Mouse (Mus musculus) stomach, embryonic 16.5 days (tissue): ENCODE results near the gene Xlr4b. TPM values are rescaled to one million over a fixed set of nuclear protein-coding genes. Genes with fewer than 3 reads are reported as not detected.
"Not testable (repeated sequence)": the region's sequence is repeated elsewhere in the genome, so short reads cannot be mapped to it uniquely, and the experiment has no call there.

Source experiments
- ATAC-seq: fragments of 200-750 bp; cut with Nextera tagmentation; 2 replicates; pipeline ENCODE4 v1.8.0; 2017; ENCODE audit warnings: moderate number of reproducible peaks, moderate TSS enrichment; ENCODE audit not compliant: insufficient read depth, low FRiP score
- H3K27ac ChIP-seq: fragments of 300-500 bp; sonication (generic); 2 replicates; pipeline ENCODE4 v1.5.1; 2014; ENCODE audit warnings: low read length
- H3K27me3 ChIP-seq: fragments of 300-500 bp; sonication (generic); 2 replicates; pipeline ENCODE4 v1.6.1; 2014; ENCODE audit warnings: low read length, control low read depth, mixed read lengths; ENCODE audit not compliant: control insufficient read depth, insufficient read depth
- H3K36me3 ChIP-seq: fragments of 300-500 bp; sonication (generic); 2 replicates; pipeline ENCODE4 v1.6.1; 2014; ENCODE audit warnings: low read length; ENCODE audit not compliant: control insufficient read depth, insufficient read depth
- H3K4me1 ChIP-seq: fragments of 300-500 bp; sonication (generic); 2 replicates; pipeline ENCODE4 v1.6.1; 2014; ENCODE audit warnings: low read length, control low read depth, mixed read lengths; ENCODE audit not compliant: control insufficient read depth, insufficient read depth
- H3K4me2 ChIP-seq: fragments of 300-500 bp; sonication (generic); 2 replicates; pipeline ENCODE4 v1.6.1; 2014; ENCODE audit warnings: low read depth, low read length, mixed read lengths
- H3K4me3 ChIP-seq: fragments of 300-500 bp; sonication (generic); replicated peaks from 2 replicates; pipeline ENCODE4 v1.5.1; 2014; ENCODE audit warnings: mild to moderate bottlenecking, low read length
- H3K9ac ChIP-seq: fragments of 300-500 bp; sonication (generic); 2 replicates; pipeline ENCODE4 v1.6.1; 2014; ENCODE audit warnings: low read length
- H3K9me3 ChIP-seq: fragments of 300-500 bp; sonication (generic); replicated peaks from 2 replicates; pipeline ENCODE4 v1.6.1; 2016; ENCODE audit warnings: low read length, control low read depth; ENCODE audit not compliant: control insufficient read depth
- WGBS: fragments of 180-500 bp; shearing (Covaris S2); extraction: QIAGEN DNeasy Blood & Tissue Kit; methylation state at CpG from one replicate; pipeline ENCODE4 v1.1.7; 2014; 5-methylcytosine and 5-hydroxymethylcytosine counted together
- polyA plus RNA-seq: library from polyadenylated mRNA; unstranded; fragments of >200 nt; fragmentation: Nextera tagmentation; extraction: Ambion mirVana; gene quantifications from 2 replicates; pipeline ENCODE4 v1.2.1, GENCODE M21; 2015

Gene Xlr4b
- 0.90 and 1.8 TPM in 2 replicates for polyA plus RNA-seq

DNA sequence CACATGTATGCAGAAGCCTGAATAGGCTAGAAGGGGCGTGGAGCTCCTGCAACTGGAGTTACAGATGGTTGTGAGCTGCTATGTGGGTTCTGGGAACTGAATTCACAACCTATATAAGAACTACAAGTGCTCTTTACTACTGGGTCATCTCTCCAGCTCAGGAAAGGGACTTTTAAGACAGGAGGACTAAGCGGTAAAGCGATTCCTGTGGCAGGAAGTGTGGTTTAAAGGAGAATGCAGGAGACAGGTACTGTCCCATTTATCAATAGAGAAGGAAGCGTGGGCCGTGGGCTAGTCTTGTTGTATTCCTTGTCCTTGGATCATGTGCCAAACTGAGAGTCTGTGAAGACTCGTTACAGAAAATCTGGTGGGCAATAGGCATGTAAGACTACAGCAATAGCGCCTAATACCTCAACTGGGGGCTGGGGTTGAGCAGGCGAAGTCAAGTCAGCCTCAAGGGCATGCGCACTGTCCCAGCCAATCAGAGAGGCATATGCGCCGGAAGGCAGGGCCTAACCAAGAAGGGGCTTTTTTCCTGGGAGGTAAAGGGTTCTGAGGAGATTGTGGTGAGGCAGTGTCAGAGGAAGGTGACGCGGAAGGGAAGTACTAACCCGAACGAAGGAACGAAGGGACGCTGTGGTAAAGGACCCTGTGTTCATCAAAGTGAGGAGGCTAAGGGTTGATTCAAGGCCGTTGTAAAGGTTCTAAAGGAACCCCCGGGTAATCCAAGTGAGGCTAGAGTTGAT, at the start of gene Xlr4b:
Xlr4b (plus strand) TSS at position 515 of the 746 bp plus-strand sequence.
- H3K9me3 ChIP-seq, H3K4me1 ChIP-seq, H3K36me3 ChIP-seq, H3K9ac ChIP-seq, H3K4me3 ChIP-seq, H3K27me3 ChIP-seq, H3K4me2 ChIP-seq, H3K27ac ChIP-seq, ATAC-seq: not testable (repeated sequence)
- WGBS = 71% methylated on average over 10 of the region's 19 CpGs

DNA sequence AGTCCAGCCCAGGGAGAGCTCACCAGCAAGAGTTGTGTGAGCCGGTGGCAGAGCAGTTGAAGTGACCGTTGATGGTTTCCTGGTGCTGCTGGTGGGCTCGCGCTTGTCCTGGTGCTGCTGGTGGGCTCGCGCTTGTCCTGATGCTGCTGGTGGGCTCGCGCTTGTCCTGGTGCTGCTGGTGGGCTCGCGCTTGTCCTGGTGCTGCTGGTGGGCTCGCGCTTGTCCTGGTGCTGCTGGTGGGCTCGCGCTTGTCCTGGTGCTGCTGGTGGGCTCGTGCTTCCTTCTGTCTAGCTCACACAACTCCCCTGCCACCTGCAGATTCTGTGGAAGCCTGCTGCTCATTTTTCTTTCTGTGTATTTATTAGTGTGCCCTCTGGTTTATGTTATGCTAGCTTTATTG, 37.2 kb upstream of the Xlr4b start, which contains the start of gene Spin2d:
Spin2d (minus strand) TSS at position 101 of the 400 bp plus-strand sequence.
- ATAC-seq, H3K4me2 ChIP-seq, H3K36me3 ChIP-seq, H3K9me3 ChIP-seq, H3K27ac ChIP-seq, H3K4me3 ChIP-seq, H3K27me3 ChIP-seq, H3K9ac ChIP-seq, H3K4me1 ChIP-seq: not testable (repeated sequence)
- WGBS = 70% methylated on average over 5 of the region's 15 CpGs

DNA sequence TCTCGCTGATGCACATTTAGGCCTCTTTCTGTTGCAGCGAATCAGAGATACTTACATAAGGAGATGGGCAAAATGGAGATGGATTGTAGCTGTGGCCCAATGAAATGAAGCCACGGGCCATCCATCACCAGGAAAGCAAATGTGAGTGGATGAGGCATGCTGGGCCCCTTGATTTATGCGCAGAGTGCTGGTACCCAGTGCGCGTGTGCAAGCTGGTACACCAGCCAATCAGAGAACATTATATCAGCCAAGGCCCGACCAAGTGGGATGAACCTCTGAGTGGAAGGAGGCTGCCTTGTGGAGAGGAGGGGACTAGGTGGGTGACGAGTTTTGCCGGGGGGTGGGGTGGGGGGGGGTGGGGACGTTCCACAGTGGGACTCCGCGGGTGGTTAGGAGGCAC, 22.2 kb upstream of the Xlr4b start, which contains the start of gene Xlr3b:
Xlr3b (plus strand) TSS at position 274 of the 400 bp plus-strand sequence.
- H3K27me3 ChIP-seq, H3K36me3 ChIP-seq, H3K27ac ChIP-seq, H3K9me3 ChIP-seq, H3K4me1 ChIP-seq, ATAC-seq, H3K4me2 ChIP-seq, H3K4me3 ChIP-seq, H3K9ac ChIP-seq: not testable (repeated sequence)
- WGBS = 81% methylated on average over 12 of the region's 12 CpGs

DNA sequence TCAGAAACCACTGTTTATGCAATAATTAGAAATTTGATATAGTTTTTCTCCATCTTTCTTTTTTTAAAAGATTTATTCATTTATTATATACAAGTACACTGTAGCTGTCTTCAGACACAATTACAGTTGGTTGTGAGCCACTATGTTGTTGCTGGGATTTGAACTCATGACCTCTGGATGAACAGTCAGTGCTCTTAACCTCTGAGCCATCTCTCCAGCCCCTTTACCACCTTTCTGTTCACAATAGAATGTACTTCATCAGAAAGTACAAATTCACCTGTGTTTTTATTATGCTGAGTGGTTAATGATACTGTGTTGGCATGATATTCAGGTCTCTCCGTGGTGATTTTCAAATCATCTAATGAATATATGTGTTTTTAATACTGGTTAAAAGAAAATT, 11.2 kb downstream of the Xlr4b start:
- no peak overlapping the region for H3K4me3 ChIP-seq
- no peak overlapping the region for H3K27ac ChIP-seq
- WGBS = 45% methylated on average over 1 of the region's 1 CpGs

DNA sequence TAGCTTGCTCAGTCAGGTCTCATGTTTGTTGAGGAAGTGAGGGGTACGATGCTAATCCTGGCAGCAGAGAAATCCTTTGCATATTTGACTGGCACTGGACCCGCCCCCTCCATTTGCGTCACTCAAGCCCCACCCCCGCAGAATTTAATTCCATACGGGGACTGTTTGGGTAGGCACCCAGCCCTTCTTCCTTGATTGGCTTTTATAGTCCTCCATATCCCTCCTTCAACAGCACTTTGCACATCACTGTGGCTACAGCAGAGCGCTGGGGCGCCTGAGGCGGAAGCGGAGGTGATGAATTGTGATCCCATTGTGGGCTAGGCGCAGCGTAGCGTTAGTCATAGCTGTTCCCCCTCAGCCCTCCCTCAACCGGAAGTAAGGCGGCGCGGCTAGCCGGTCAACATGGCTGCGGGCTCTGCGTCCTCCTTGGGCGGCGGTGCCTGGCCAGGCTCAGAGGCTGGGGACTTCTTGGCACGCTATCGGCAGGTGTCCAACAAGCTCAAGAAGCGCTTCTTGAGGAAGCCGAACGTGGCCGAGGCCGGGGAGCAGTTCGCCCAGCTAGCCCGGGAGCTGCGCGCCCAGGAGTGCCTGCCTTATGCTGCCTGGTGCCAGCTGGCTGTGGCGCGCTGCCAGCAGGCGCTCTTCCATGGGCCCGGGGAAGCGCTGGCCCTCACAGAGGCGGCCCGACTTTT, 13.9 kb downstream of the Xlr4b start, which contains the start of gene F8a:
F8a (plus strand) TSS at position 378 of the 692 bp plus-strand sequence.
- Histone ChIP-seq H3K27me3 (no peaks in the 10 kb centered on the region), H3K9ac (peak within 1 kb of the TSS; percentile 77), H3K4me2 (peak within 1 kb of the TSS; percentile 66), H3K9me3 (no peaks in the 10 kb centered on the region), H3K4me1 (no peaks in the 10 kb centered on the region), H3K27ac (peak within 1 kb of the TSS; percentile 89), H3K36me3 (no peaks in the 10 kb centered on the region), H3K4me3 (peak within 1 kb of the TSS; percentile 63)
- WGBS = 21% methylated on average over 37 of the region's 39 CpGs
- peak; percentile 96 for ATAC-seq

More for the DNA sequence above, 11.2 kb downstream of the Xlr4b start:
- ATAC-seq = no peak
- no peaks in the 10 kb centered on the region for H3K9me3 ChIP-seq
- H3K4me2 ChIP-seq = no peak overlapping the region
- no peaks in the 10 kb centered on the region for H3K27me3 ChIP-seq
- H3K9ac ChIP-seq = no peak overlapping the region
- no peaks in the 10 kb centered on the region for H3K4me1 ChIP-seq
- no peaks in the 10 kb centered on the region for H3K36me3 ChIP-seq

DNA sequence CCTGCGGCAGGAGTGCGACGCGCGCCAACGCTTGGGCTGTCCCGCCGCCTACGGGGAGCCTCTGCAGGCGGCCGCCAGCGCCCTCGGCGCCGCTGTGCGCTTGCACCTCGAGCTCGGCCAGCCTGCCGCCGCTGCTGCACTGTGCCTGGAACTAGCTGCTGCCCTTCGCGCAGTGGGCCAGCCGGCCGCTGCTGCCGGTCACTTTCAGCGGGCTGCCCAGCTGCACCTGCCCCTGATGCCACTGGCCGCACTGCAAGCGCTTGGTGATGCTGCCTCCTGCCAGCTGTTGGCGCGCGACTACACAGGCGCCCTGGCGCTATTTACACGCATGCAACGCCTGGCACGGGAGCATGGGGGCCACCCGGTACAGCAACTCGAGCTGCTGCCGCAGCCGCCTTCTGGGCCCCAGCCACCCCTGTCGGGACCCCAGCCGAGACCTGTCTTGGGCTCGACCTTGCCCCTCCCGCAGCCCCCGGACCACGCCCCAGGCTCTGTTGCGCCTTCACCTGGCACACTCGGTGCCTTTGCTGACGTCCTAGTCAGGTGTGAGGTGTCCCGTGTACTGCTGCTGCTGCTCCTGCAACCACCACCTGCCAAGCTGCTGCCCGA, 14.6 kb downstream of the Xlr4b start:
- Histone ChIP-seq H3K36me3 (no peaks in the 10 kb centered on the region), H3K4me1 (no peaks in the 10 kb centered on the region), H3K27ac (peak overlapping the region; percentile 89), H3K4me3 (peak overlapping the region; percentile 63), H3K4me2 (peak overlapping the region; percentile 66), H3K9ac (peak overlapping the region; percentile 77), H3K9me3 (no peaks in the 10 kb centered on the region), H3K27me3 (no peaks in the 10 kb centered on the region)
- ATAC-seq = peak; percentile 56; the same call in 1 of the 2 replicates
- 9% methylated on average over 39 of the region's 51 CpGs for WGBS

DNA sequence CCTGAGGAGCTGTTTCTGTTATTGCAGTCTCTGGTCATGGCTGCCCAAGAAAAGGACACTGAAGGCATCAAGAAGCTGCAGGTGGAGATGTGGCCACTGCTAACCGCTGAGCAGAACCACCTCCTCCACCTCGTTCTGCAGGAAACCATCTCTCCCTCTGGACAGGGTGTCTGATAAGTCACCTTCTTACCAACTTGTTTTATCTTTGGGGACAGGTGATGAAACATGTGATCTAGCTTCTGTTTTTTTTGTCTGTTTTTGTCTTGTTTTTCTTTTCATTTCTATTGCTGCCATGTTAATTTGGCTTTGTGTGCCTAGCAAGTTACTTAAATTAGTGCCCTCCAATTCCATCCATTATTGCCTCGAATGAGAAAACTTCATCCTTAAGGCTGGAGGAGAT, 15.2 kb downstream of the Xlr4b start:
- Histone ChIP-seq H3K4me1 (no peaks in the 10 kb centered on the region), H3K9ac (peak overlapping the region; percentile 77), H3K27ac (no peak overlapping the region), H3K27me3 (no peaks in the 10 kb centered on the region), H3K36me3 (no peaks in the 10 kb centered on the region), H3K9me3 (no peaks in the 10 kb centered on the region), H3K4me3 (peak overlapping the region; percentile 63), H3K4me2 (peak overlapping the region; percentile 66)
- no peak for ATAC-seq
- 25% methylated on average over 3 of the region's 3 CpGs for WGBS

DNA sequence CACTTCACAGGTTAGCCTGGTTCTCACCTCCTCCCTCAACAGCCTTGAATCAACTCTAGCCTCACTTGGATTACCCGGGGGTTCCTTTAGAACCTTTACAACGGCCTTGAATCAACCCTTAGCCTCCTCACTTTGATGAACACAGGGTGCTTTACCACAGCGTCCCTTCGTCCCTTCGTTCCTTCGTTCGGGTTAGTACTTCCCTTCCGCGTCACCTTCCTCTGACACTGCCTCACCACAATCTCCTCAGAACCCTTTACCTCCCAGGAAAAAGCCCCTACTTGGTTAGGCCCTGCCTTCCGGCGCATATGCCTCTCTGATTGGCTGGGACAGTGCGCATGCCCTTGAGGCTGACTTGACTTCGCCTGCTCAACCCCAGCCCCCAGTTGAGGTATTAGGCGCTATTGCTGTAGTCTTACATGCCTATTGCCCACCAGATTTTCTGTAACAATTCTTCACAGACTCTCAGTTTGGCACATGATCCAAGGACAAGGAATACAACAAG, 28.7 kb downstream of the Xlr4b start, which contains the start of gene Xlr4c:
Xlr4c (minus strand) TSS at position 310 of the 505 bp plus-strand sequence.
- not testable (repeated sequence) for H3K4me3 ChIP-seq, H3K36me3 ChIP-seq, H3K9ac ChIP-seq, H3K27me3 ChIP-seq, H3K27ac ChIP-seq, H3K4me2 ChIP-seq, H3K4me1 ChIP-seq, ATAC-seq, H3K9me3 ChIP-seq
- WGBS = 89% methylated on average over 12 of the region's 14 CpGs
